ENCODE assay signal across 9 mouse cellular contexts in genomic region chr1:151947571-151947970, GRCm38 (mm10).
DNase-seq lines count a peak whose midpoint lies in the region; ATAC-seq and TF ChIP-seq lines count a peak whose summit lies in the region.
"Had no signal": no experiment of that assay in that cellular context is flagged by ENCODE, and none has a peak within 500 bp of the region (broad histone marks: within the 10 kb centered on the region; RNA-seq: fewer than 3 reads in every experiment).

No protein-coding gene starts in this region.

- H3K4me1 ChIP-seq in hindbrain, embryonic 15.5 days (replicated peaks): peaks cover 40% of the 10 kb centered on the region
- H3K4me1 ChIP-seq in midbrain, embryonic 14.5 days (ENCODE audit: control insufficient read depth, insufficient read depth, low read length): peaks cover 50% of the 10 kb centered on the region
- no peaks in the 10 kb centered on the region for H3K4me1 ChIP-seq in thymus, adult 2 months (replicated peaks; ENCODE audit: control insufficient read depth, insufficient read depth, low read length)

- TF ChIP-seq POLR2A in thymus, adult 2 months (IDR thresholded peaks at IDR 0.05; ENCODE audit: control insufficient read depth, extremely low read depth, insufficient read depth, low read length, poor library complexity): no peak

- H3K4me2 ChIP-seq in hindbrain, embryonic 15.5 days: peak overlapping the region; percentile 9; the same call in 1 of the 2 replicates
- no peak overlapping the region for H3K4me2 ChIP-seq in midbrain, embryonic 14.5 days (ENCODE audit: low read length)

- H3K27ac ChIP-seq in hindbrain, embryonic 15.5 days (replicated peaks): no peak overlapping the region
- H3K27ac ChIP-seq in midbrain, embryonic 14.5 days (replicated peaks; ENCODE audit: low read depth, low read length): 0 out of 2 replicates have a peak overlapping the region, but pooled peaks have one; percentile 10
- no peak overlapping the region for H3K27ac ChIP-seq in thymus, adult 2 months (ENCODE audit: control insufficient read depth, insufficient read depth, low read length)

- TF ChIP-seq CTCF in thymus, adult 2 months (IDR thresholded peaks at IDR 0.05; ENCODE audit: borderline replicate concordance, control insufficient read depth, extremely low read depth, insufficient read depth, low read length, poor library complexity): no peak

- H3K4me3 ChIP-seq in hindbrain, embryonic 15.5 days: no peak overlapping the region
- no peak overlapping the region for H3K4me3 ChIP-seq in midbrain, embryonic 14.5 days (replicated peaks; ENCODE audit: low read depth, low read length)
- no peak overlapping the region for H3K4me3 ChIP-seq in thymus, adult 2 months (ENCODE audit: control insufficient read depth, insufficient read depth, low read length)

- H3K27me3 ChIP-seq in hindbrain, embryonic 15.5 days: no peaks in the 10 kb centered on the region
- H3K27me3 ChIP-seq in midbrain, embryonic 14.5 days (ENCODE audit: control insufficient read depth, insufficient read depth, low read length): no peaks in the 10 kb centered on the region
- no peaks in the 10 kb centered on the region for H3K27me3 ChIP-seq in thymus, adult 2 months (ENCODE audit: control insufficient read depth, insufficient read depth, low read length)

- 42% methylated on average over 4 of the region's 4 CpGs for WGBS in hindbrain, embryonic 15.5 days
- WGBS in midbrain, embryonic 14.5 days: 40% methylated on average over 4 of the region's 4 CpGs
- 66% methylated on average over 4 of the region's 4 CpGs for WGBS in thymus, adult 2 months

- peak; percentile 41; the same call in 1 of the 2 replicates for ATAC-seq in granulocyte monocyte progenitor cell, adult 5-6 weeks (replicated peaks; ENCODE audit: poor library complexity, severe bottlenecking)
- no peak for ATAC-seq in hindbrain, embryonic 15.5 days (ENCODE audit: low FRiP score, low read depth)
- ATAC-seq in midbrain, embryonic 14.5 days (ENCODE audit: low FRiP score, low TSS enrichment): no peak

- DNase-seq in kidney, adult 9 months: peak; percentile 14
- no peak for DNase-seq in kidney, postnatal 10 days
- no peak for DNase-seq in midbrain, embryonic 14.5 days
- no peak for DNase-seq in adrenal gland, postnatal 36 days
- no peak for DNase-seq in thymus, adult 2 months
- no peak for DNase-seq in gastrocnemius, adult 8-10 months (ENCODE audit: low spot score in 2 of 2)
- DNase-seq: thymus, postnatal 25 days had no signal

- no peak overlapping the region for H3K9ac ChIP-seq in hindbrain, embryonic 15.5 days
- H3K9ac ChIP-seq in midbrain, embryonic 14.5 days (replicated peaks; ENCODE audit: low read length): no peak overlapping the region

- no peaks in the 10 kb centered on the region for H3K9me3 ChIP-seq in hindbrain, embryonic 15.5 days
- H3K9me3 ChIP-seq in midbrain, embryonic 14.5 days (ENCODE audit: control insufficient read depth, low read length): no peaks in the 10 kb centered on the region

- H3K36me3 ChIP-seq in hindbrain, embryonic 15.5 days: no peaks in the 10 kb centered on the region
- no peaks in the 10 kb centered on the region for H3K36me3 ChIP-seq in midbrain, embryonic 14.5 days (ENCODE audit: control insufficient read depth, insufficient read depth, low read length)
- H3K36me3 ChIP-seq in thymus, adult 2 months (ENCODE audit: control insufficient read depth, insufficient read depth, low read length): no peaks in the 10 kb centered on the region
